Mouse (Mus musculus): ENCODE data around the gene Dennd4c.

The Dennd4c gene

GRCm38 (mm10) chr4:86748336-86749291, at the start of gene Dennd4c:
Dennd4c (plus strand) TSS chr4:86748555.
- DNase-seq (ENCODE audit: extremely low read depth, insufficient read length, low spot score), result peak; percentile 99

GRCm38 (mm10) chr4:86699161-86699865, 49.0 kb upstream of the Dennd4c start:
- DNase-seq (ENCODE audit: extremely low read depth, insufficient read length, low spot score), result no peak

- peak; percentile 16 for DNase-seq (ENCODE audit: extremely low read depth, insufficient read length, low spot score)
These were observed 39.6 kb upstream of the Dennd4c start for GRCm38 (mm10) chr4:86708801-86709200.

GRCm38 (mm10) chr4:86710034-86710650, 38.2 kb upstream of the Dennd4c start:
- DNase-seq (ENCODE audit: extremely low read depth, insufficient read length, low spot score), result no peak

GRCm38 (mm10) chr4:86710666-86711215, 37.6 kb upstream of the Dennd4c start:
- DNase-seq (ENCODE audit: extremely low read depth, insufficient read length, low spot score), result peak; percentile 41

- DNase-seq (ENCODE audit: extremely low read depth, insufficient read length, low spot score), result peak; percentile 81
These were observed 35.6 kb upstream of the Dennd4c start for GRCm38 (mm10) chr4:86712751-86713195.

- DNase-seq (ENCODE audit: extremely low read depth, insufficient read length, low spot score), result peak; percentile 51
These were observed 34.8 kb upstream of the Dennd4c start for GRCm38 (mm10) chr4:86713518-86713917.

- no peak for DNase-seq (ENCODE audit: extremely low read depth, insufficient read length, low spot score)
These were observed 33.0 kb upstream of the Dennd4c start for GRCm38 (mm10) chr4:86715341-86715740.

GRCm38 (mm10) chr4:86717176-86717575, 31.2 kb upstream of the Dennd4c start:
- no peak for DNase-seq (ENCODE audit: extremely low read depth, insufficient read length, low spot score)

GRCm38 (mm10) chr4:86718878-86719577, 29.3 kb upstream of the Dennd4c start:
- DNase-seq (ENCODE audit: extremely low read depth, insufficient read length, low spot score), result no peak

- no peak for DNase-seq (ENCODE audit: extremely low read depth, insufficient read length, low spot score)
These were observed 26.4 kb upstream of the Dennd4c start for GRCm38 (mm10) chr4:86721856-86722358.

- DNase-seq (ENCODE audit: extremely low read depth, insufficient read length, low spot score), result no peak
These were observed 23.2 kb upstream of the Dennd4c start for GRCm38 (mm10) chr4:86725175-86725574.

GRCm38 (mm10) chr4:86726141-86726540, 22.2 kb upstream of the Dennd4c start:
- DNase-seq (ENCODE audit: extremely low read depth, insufficient read length, low spot score), result no peak

GRCm38 (mm10) chr4:86729829-86730228, 18.5 kb upstream of the Dennd4c start:
- no peak for DNase-seq (ENCODE audit: extremely low read depth, insufficient read length, low spot score)

GRCm38 (mm10) chr4:86734088-86734841, 14.1 kb upstream of the Dennd4c start:
- DNase-seq (ENCODE audit: extremely low read depth, insufficient read length, low spot score), result no peak

GRCm38 (mm10) chr4:86739308-86739993, 8.9 kb upstream of the Dennd4c start:
- no peak for DNase-seq (ENCODE audit: extremely low read depth, insufficient read length, low spot score)

GRCm38 (mm10) chr4:86749361-86749841, 1.0 kb downstream of the Dennd4c start:
- no peak for DNase-seq (ENCODE audit: extremely low read depth, insufficient read length, low spot score)

- peak; percentile 26 for DNase-seq (ENCODE audit: extremely low read depth, insufficient read length, low spot score)
These were observed 2.1 kb downstream of the Dennd4c start for GRCm38 (mm10) chr4:86750346-86750945.
